Mouse (Mus musculus) induced T-regulatory cell, adult 2 months (primary cell): ENCODE measurements around the gene Cdc42.
A peak's percentile ranks its signal among the peaks of the same experiment; 100 is the strongest.

Experiments
- DNase-seq: peaks from one replicate; pipeline ENCODE4 v3.0.0-alpha.2; 2012; ENCODE audit warnings: low read depth

Gene Cdc42

GRCm38 (mm10) chr4:137357517-137358254 lies at the start of gene Cdc42:
Cdc42 (minus strand) TSS chr4:137357720.
- peak; percentile 98 for DNase-seq

GRCm38 (mm10) chr4:137405571-137405970 lies 48.1 kb upstream of the Cdc42 start:
- no peak for DNase-seq

GRCm38 (mm10) chr4:137396641-137397525 lies 39.4 kb upstream of the Cdc42 start:
- no peak for DNase-seq

- DNase-seq = no peak
Measured at GRCm38 (mm10) chr4:137393378-137394135, 36.0 kb upstream of the Cdc42 start.

GRCm38 (mm10) chr4:137392874-137393273 lies 35.4 kb upstream of the Cdc42 start:
- DNase-seq = no peak

GRCm38 (mm10) chr4:137391287-137391686 lies 33.8 kb upstream of the Cdc42 start:
- DNase-seq = peak; percentile 59

GRCm38 (mm10) chr4:137390196-137390595 lies 32.7 kb upstream of the Cdc42 start:
- DNase-seq = no peak

GRCm38 (mm10) chr4:137388983-137389382 lies 31.5 kb upstream of the Cdc42 start:
- DNase-seq = peak; percentile 59

- DNase-seq = peak; percentile 96
Measured at GRCm38 (mm10) chr4:137388059-137388794, 30.7 kb upstream of the Cdc42 start.

GRCm38 (mm10) chr4:137387482-137388058 lies 30.1 kb upstream of the Cdc42 start:
- no peak for DNase-seq

- peak; percentile 54 for DNase-seq
Measured at GRCm38 (mm10) chr4:137380702-137381605, 23.4 kb upstream of the Cdc42 start.

- DNase-seq = no peak
Measured at GRCm38 (mm10) chr4:137379713-137380255, 22.3 kb upstream of the Cdc42 start.

- no peak for DNase-seq
Measured at GRCm38 (mm10) chr4:137379085-137379484, 21.6 kb upstream of the Cdc42 start.

GRCm38 (mm10) chr4:137377526-137378304 lies 20.2 kb upstream of the Cdc42 start:
- no peak for DNase-seq

- DNase-seq = no peak
Measured at GRCm38 (mm10) chr4:137376778-137377177, 19.3 kb upstream of the Cdc42 start.

- no peak for DNase-seq
Measured at GRCm38 (mm10) chr4:137375314-137376278, 18.1 kb upstream of the Cdc42 start.

GRCm38 (mm10) chr4:137373711-137374110 lies 16.2 kb upstream of the Cdc42 start:
- no peak for DNase-seq
